Mouse (Mus musculus) lung, postnatal 0 days (tissue): Measurements from ENCODE around the gene Khk.

Experiments used
- CTCF ChIP-seq: IDR thresholded peaks from 2 replicates; pipeline ENCODE4 v1.5.1; 2016; ENCODE audit warnings: antibody characterized with exemption, mild to moderate bottlenecking
- EP300 ChIP-seq: IDR thresholded peaks from 2 replicates; pipeline ENCODE4 v1.6.1; 2016; ENCODE audit warnings: antibody characterized with exemption, mild to moderate bottlenecking, control low read depth

- TF ChIP-seq EP300: no peak
- TF ChIP-seq CTCF: no peak
Observed at GRCm38 (mm10) chr5:30909863-30910262, 11.4 kb upstream of the Khk start.
